Mouse (Mus musculus) urinary bladder, postnatal 4 days (tissue): Measurements from ENCODE around the gene Tldc1.

Experiments used
- DNase-seq, 2 experiments: peaks; one replicate each; pipeline ENCODE4 v3.0.0; 2021 to 2022; ENCODE audit warnings: low spot score in 2 of 2

Tldc1 gene

GRCm38 (mm10) chr8:119801168-119801567 lies 23.0 kb upstream of the Tldc1 start:
- DNase-seq, result no peak

GRCm38 (mm10) chr8:119798965-119799264 lies 20.7 kb upstream of the Tldc1 start:
- no peak for DNase-seq

- peak in 1 of 2 experiments; percentile 65 for DNase-seq
Measured at GRCm38 (mm10) chr8:119798170-119798964, 20.2 kb upstream of the Tldc1 start.

GRCm38 (mm10) chr8:119795651-119796050 lies 17.4 kb upstream of the Tldc1 start:
- DNase-seq, result no peak

- no peak for DNase-seq
Measured at GRCm38 (mm10) chr8:119794689-119795088, 16.5 kb upstream of the Tldc1 start.

GRCm38 (mm10) chr8:119791804-119792704 lies 13.8 kb upstream of the Tldc1 start:
- DNase-seq, result no peak

GRCm38 (mm10) chr8:119789581-119789980 lies 11.4 kb upstream of the Tldc1 start:
- DNase-seq, result no peak

GRCm38 (mm10) chr8:119788607-119789381 lies 10.6 kb upstream of the Tldc1 start:
- no peak for DNase-seq

- DNase-seq, result no peak
Measured at GRCm38 (mm10) chr8:119787341-119787740, 9.1 kb upstream of the Tldc1 start.

- DNase-seq, result no peak
Measured at GRCm38 (mm10) chr8:119786871-119787270, 8.7 kb upstream of the Tldc1 start.

GRCm38 (mm10) chr8:119785764-119786405 lies 7.7 kb upstream of the Tldc1 start:
- DNase-seq, result no peak

GRCm38 (mm10) chr8:119784676-119785075 lies 6.5 kb upstream of the Tldc1 start:
- no peak for DNase-seq

GRCm38 (mm10) chr8:119784141-119784574 lies 5.9 kb upstream of the Tldc1 start:
- DNase-seq, result no peak

- no peak for DNase-seq
Measured at GRCm38 (mm10) chr8:119783579-119783978, 5.4 kb upstream of the Tldc1 start.

- peak; percentile 60 to 83 for DNase-seq
Measured at GRCm38 (mm10) chr8:119782715-119783114, 4.5 kb upstream of the Tldc1 start.

- DNase-seq, result peak in 1 of 2 experiments; percentile 53
Measured at GRCm38 (mm10) chr8:119781086-119781840, 3.0 kb upstream of the Tldc1 start.

GRCm38 (mm10) chr8:119780402-119781049 lies 2.3 kb upstream of the Tldc1 start:
- DNase-seq, result no peak

GRCm38 (mm10) chr8:119779013-119779737 lies 959 bp upstream of the Tldc1 start:
- peak; percentile 64 to 80 for DNase-seq

- no peak for DNase-seq
Measured at GRCm38 (mm10) chr8:119777765-119778164, 451 bp downstream of the Tldc1 start.
